Mouse (Mus musculus): ENCODE measurements around the gene Nup205.
A peak's percentile ranks its signal among the peaks of the same experiment; 100 is the strongest.
"Not testable (repeated sequence)": the region's sequence is repeated elsewhere in the genome, so short reads cannot be mapped to it uniquely, and the experiment has no call there.

Gene Nup205

DNA sequence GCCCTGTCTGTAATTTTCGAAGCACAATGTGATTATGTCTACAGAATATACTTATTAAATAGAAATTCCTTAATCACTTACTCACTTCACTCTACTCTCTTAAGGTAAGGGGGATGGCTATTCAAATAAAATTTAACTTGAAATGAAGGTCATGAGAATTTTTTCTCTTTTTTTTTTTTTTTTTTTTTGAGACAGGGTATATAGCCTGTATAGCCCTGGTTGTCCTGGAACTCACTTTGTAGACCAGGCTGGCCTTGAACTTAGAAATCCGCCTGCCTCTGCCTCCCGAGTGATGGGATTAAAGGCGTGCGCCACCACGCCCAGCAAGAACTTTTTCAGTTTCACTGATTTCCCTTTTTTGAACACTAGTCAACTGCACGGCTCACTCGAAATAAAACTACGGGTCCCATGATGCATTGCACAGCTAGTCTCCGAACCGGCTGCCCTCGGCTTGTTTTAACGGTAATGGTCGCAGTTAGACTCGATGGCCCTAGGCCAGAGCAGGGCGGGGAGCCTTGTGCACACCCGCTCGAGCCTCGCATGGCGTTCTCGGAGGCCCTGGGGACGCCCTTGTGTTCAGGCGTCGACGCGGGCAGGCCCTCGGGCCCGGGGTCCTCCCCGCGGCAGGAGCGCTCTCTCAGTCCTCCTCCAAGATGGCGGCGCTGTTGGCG is at the start of gene Nup205:
Gene Nup205, plus strand, starts transcription at position 443 of the 671 bp plus-strand sequence.
- peak; percentile 85 for DNase-seq (ENCODE audit: low spot score)

GRCm38 (mm10) chr6:35132806-35133205 is 44.4 kb upstream of the Nup205 start:
- DNase-seq (ENCODE audit: low spot score), result peak; percentile 43

DNA sequence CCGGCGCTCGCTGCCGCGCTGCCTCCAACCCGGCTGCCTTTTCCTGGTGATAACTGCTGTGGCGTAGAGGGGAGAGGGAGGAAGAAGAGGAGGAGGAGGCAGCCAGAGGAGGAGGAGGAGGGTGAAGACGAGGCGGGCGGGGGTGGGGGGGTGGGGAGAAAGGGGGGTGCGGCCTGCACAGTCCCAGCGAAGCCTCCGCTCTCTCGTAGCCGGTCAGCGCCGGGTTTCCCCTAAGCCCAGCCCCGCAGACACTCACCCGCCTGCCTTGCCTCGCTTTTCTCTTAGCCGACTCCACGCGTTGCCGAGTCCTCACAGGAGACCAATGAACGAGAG is 44.0 kb upstream of the Nup205 start:
- DNase-seq (ENCODE audit: low spot score), result no peak

GRCm38 (mm10) chr6:35133579-35134488 is 43.4 kb upstream of the Nup205 start, which contains the start of gene Cnot4:
Cnot4 (minus strand) TSS chr6:35133724.
- DNase-seq (ENCODE audit: low spot score), result peak; percentile 98

GRCm38 (mm10) chr6:35134844-35135243 is 42.4 kb upstream of the Nup205 start:
- DNase-seq (ENCODE audit: low spot score), result no peak

DNA sequence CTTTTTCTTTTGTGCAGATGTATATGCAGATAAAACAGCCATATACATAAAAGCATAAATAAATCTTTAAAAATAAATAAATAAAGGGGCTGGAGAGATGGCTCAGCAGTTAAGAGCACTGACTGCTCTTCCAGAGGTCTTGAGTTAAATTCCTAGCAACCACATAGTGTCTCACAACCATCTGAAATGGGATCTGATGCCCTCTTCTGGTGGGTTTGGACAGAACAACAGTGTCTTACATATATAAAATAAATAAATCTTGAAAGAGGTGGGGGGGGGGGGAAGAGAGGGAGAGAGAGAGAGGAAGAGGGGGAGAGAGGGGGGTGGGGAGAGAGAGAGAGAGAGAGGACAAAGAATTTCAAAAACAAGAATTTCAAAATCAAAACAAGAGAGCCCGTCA is 36.9 kb upstream of the Nup205 start:
- DNase-seq (ENCODE audit: low spot score), result no peak

GRCm38 (mm10) chr6:35145569-35145968 is 31.7 kb upstream of the Nup205 start:
- peak; percentile 9 for DNase-seq (ENCODE audit: low spot score)

GRCm38 (mm10) chr6:35147726-35148422 is 29.3 kb upstream of the Nup205 start:
- no peak for DNase-seq (ENCODE audit: low spot score)

DNA sequence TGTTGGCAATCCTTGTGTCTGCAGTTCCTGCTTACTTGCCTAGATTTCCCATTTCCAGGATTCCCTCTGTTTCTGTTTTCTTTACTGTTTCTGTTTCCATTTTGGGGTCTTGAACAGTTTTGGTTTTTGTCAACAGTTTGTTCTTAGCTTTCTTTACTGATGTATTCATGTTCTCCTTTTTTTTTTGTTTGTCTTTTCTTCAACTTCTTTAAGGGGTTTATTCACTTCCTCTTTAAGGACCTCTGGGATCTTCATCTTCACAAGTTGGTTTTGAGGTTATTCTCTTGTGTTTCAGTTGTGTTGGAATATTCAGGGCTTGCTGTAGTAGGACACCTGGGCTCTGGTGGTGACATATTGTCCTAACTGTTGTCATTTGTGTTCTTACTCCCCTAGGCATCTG is 22.7 kb upstream of the Nup205 start:
- no peak for DNase-seq (ENCODE audit: low spot score)

- DNase-seq (ENCODE audit: low spot score), result no peak
Observed at GRCm38 (mm10) chr6:35169250-35169649, 8.0 kb upstream of the Nup205 start.

GRCm38 (mm10) chr6:35172028-35172427 is 5.2 kb upstream of the Nup205 start:
- not testable (repeated sequence) for DNase-seq (ENCODE audit: low spot score)

DNA sequence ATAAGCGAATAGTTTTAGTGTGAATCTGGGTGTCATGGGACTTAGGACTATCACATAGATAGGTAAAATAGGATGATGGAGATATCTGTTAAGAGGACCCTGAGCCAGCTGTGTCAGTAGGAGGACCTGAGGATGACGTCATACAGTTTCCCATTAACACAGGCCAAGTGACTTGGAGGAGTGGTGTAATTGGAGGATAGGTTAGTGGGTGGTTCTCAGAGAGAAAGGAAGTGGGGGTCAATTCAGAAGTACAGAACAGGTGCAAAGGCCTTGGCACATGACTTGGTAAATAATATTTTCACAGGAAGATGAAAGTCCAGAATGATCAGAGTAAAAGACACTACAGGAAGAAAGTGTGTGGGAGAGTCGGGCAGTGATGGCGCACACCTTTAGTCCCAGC is 4.0 kb upstream of the Nup205 start:
- no peak for DNase-seq (ENCODE audit: low spot score)

GRCm38 (mm10) chr6:35177650-35178272 is 540 bp downstream of the Nup205 start:
- peak; percentile 65 for DNase-seq (ENCODE audit: low spot score)

- not testable (repeated sequence) for DNase-seq (ENCODE audit: low spot score)
Observed at GRCm38 (mm10) chr6:35179299-35179698, 2.1 kb downstream of the Nup205 start.

- no peak for DNase-seq (ENCODE audit: low spot score)
Observed at GRCm38 (mm10) chr6:35184781-35185180, 7.6 kb downstream of the Nup205 start.

- DNase-seq (ENCODE audit: low spot score), result no peak
Observed at GRCm38 (mm10) chr6:35191198-35191597, 14.0 kb downstream of the Nup205 start.

- peak; percentile 17 for DNase-seq (ENCODE audit: low spot score)
Observed at GRCm38 (mm10) chr6:35225696-35226095, 48.5 kb downstream of the Nup205 start.

- DNase-seq (ENCODE audit: low spot score), result no peak
Observed at GRCm38 (mm10) chr6:35229415-35229814, 52.2 kb downstream of the Nup205 start.

DNA sequence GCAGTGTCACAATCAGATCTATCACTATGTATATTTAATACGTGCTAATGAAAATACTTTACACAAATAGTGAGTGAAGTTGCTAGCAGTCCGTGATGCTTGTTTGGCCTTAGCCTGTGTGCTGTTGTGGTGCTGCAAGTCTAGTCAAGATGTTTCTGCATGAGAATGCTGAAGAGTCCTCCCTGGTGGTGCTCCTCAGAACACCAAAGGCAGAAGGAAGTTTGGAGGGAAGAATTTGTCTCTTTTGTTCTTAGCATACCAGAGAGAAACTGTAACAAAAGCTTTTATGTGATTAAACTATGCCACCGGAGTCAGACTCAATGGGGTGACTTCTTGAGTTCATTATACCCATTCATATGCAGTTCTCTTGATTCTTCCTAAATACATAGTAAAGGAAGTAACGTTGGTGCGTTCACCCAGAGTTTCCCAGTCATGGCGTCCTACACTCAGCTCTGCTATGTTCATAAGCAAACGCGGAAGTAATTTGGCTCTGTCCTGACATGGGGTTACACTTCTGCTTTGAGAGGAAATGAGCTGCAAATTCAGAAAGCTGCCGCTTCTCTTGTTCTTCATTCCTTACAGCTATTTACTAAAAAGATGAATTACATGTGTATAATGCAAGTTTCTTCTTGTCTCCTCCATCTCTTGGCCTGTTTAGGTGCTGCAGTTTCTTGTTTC is 59.0 kb downstream of the Nup205 start:
- DNase-seq (ENCODE audit: low spot score), result no peak

- no peak for DNase-seq (ENCODE audit: low spot score)
Observed at GRCm38 (mm10) chr6:35243252-35243651, 66.0 kb downstream of the Nup205 start.

- DNase-seq (ENCODE audit: low spot score), result no peak
Observed at GRCm38 (mm10) chr6:35243989-35244388, 66.8 kb downstream of the Nup205 start.

- peak; percentile 69 for DNase-seq (ENCODE audit: low spot score)
Observed at GRCm38 (mm10) chr6:35245086-35245485, 67.9 kb downstream of the Nup205 start.
